Mouse (Mus musculus) naive thymus-derived CD4-positive, alpha-beta T cell, adult 2 months (primary cell): ENCODE measurements around the gene Olfr1217.
"Not testable (repeated sequence)": the region's sequence is repeated elsewhere in the genome, so short reads cannot be mapped to it uniquely, and the experiment has no call there.

Experiments used
- DNase-seq: peaks from one replicate; pipeline ENCODE4 v3.0.0-alpha.2; 2011; ENCODE audit warnings: low read depth

The Olfr1217 gene

DNA sequence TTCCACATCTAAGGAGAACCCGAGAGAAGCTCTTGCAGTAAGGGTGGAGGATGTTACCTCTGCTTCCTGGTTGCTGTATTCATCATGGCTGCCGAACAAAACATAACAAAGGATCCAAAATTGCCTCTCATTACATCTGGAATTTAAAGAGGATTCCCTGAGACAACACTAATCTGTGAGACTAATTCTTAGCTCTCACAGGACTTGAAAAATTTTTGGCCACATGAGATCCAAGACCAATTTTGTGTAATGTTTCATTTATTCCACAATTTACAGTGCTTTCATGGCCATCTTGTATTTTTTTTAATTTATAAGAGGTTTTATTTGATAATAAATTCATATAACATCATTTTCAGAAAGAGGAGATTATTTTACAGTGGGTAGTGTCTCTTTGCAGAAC, at the start of gene Olfr1217:
Gene Olfr1217, minus strand, starts transcription at position 101 of the 400 bp plus-strand sequence.
- no peak for DNase-seq

DNA sequence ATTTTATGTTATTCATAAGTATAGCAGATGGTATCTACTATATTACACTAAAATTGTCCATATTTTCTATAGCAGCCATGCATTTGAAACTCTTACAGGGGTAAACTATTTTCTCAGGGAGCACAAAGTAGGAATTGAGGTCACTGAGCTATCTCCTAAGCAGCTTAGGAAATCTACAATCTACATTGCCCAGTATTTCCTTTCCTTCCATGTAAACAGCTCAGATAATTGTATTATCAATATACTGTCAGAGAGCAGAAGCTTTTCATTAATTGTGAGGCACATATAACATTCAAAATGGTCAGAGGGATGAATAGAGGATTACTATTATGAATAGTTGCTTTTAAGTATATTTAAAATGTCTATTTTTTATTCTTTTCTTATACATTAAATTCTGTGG, 49.6 kb upstream of the Olfr1217 start:
- no peak for DNase-seq

- DNase-seq = no peak
Observed at GRCm38 (mm10) chr2:89061087-89061486, 29.2 kb upstream of the Olfr1217 start, which contains the start of gene Olfr1218. Gene Olfr1218, minus strand, starts transcription at chr2:89061187.

DNA sequence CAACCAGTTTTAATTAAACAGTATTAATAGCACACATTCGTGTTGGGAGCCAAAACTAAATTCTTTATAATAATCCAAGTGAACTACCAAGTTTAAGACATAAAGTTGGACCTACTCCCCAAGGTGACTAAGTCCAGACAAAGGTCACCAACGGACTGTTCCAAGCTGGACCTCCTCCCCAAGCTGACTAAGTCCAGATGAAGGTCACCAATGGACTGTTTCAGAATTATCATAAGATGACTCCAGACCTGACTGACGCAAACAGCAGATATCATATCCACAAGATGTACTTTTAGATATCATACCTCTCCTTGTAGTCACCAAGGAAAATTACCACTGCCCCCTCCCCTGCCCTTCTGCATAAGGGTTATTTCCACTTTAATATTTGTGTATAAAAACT, 10.4 kb downstream of the Olfr1217 start:
- not testable (repeated sequence) for DNase-seq

GRCm38 (mm10) chr2:89018240-89018639, 13.6 kb downstream of the Olfr1217 start, which contains the start of gene Olfr1216:
Gene Olfr1216, minus strand, starts transcription at chr2:89018340.
- DNase-seq = no peak

- DNase-seq = no peak
Observed at GRCm38 (mm10) chr2:89006873-89007272, 25.0 kb downstream of the Olfr1217 start, which contains the start of gene Olfr1215. Gene Olfr1215, minus strand, starts transcription at chr2:89006973.

DNA sequence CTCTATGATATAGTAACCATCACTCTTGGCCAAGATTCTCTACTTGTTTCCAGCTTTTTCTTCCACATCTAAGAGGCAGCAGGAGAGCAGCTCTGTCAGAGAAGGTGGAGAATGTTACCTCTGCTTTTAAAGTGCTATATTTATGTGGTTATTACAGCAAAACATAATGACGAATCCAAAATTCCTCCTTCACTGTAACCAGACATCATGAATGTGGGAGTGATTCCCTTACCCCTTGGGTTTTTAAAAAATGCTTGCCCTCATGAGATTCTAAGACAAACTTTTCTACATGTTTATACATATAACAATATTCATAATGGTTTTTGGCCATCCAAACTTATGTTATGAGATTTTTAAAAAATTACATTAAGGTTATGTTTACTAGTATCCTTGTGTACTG, 39.3 kb downstream of the Olfr1217 start, which contains the start of gene Olfr1214:
Gene Olfr1214, minus strand, starts transcription at position 101 of the 400 bp plus-strand sequence.
- no peak for DNase-seq

- DNase-seq = no peak
Observed at GRCm38 (mm10) chr2:88980181-88980580, 51.7 kb downstream of the Olfr1217 start, which contains the start of gene Gm13762. Gene Gm13762, minus strand, starts transcription at chr2:88980281.
